Mouse (Mus musculus) frontal cortex, adult (tissue): Measurements from ENCODE around the gene Slc39a11.

ENCODE experiments used
- ATAC-seq: cut with Nextera tagmentation; 2 replicates; pipeline ENCODE4 v1.9.2; 2017; ENCODE audit warnings: mild to moderate bottlenecking, moderate library complexity, mixed read lengths; ENCODE audit not compliant: low TSS enrichment

Gene Slc39a11

DNA sequence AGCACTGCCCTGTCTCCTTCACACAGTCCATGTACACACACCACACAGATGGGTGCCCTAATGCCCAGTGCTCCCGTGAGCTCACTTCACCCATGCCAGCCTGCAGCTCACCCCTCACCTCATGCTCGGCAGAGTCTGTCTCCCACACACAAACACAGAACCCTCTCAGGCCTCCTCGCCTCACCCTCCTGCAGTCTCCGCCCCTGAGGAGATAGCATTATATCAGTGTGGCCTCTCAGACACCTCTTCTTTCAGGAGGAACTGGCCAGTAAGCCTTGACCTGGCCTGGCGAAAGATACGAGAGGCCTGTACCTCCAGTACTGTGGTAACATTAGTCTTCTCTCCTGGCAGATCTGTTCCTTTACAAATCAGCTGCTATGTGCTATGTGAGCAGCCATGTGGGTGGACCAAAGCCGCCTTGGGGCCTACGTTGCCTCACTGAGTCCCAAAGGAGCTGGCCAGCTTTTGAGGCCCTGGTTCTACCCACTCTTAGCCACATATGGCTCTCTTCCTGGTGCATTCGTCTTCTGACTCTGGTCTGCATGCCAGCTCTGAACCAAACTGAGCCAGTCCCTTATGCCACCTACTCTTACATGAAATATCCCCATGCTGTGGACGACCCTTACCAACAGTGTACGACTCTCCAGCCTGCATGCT is 138.8 kb downstream of the Slc39a11 start:
- peak; percentile 83 for ATAC-seq

- ATAC-seq: no peak
Measured at GRCm38 (mm10) chr11:113510249-113510648, 139.6 kb downstream of the Slc39a11 start.

DNA sequence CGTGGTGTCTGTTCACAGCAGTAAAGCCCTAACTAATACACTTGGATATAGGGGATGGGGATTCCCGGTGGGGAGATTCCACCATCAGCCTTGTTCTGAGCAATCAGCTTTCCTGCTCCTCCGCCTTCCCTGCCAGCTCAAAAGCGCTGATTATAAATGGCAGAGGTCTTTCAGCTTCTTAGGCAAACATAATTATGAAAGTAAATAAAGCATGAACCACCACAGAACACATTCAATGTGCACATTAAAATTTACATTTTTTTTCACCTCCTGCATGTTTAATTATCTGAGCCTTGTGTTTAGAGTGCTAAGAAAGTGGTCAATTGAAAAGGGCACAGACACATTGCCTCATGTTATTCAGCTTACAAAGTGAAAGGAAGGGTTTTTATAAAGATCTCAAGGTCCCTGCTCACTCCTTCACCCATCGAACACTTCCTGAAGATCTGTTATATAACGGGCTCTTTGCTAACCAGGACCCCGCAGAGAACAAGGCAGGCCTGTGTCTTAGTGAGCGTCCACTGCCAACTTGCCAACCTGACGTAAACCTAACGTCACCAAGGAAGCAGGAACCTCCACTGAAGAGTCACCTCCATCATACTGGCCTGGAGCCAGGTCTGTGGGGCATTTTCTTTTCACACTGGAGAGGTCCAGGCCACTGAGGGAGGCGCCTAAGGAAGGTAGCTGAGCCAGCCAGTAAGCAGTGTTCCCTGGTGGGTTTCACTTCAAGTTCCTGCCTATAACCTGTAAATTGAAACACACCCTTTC is 142.0 kb downstream of the Slc39a11 start:
- ATAC-seq: no peak

DNA sequence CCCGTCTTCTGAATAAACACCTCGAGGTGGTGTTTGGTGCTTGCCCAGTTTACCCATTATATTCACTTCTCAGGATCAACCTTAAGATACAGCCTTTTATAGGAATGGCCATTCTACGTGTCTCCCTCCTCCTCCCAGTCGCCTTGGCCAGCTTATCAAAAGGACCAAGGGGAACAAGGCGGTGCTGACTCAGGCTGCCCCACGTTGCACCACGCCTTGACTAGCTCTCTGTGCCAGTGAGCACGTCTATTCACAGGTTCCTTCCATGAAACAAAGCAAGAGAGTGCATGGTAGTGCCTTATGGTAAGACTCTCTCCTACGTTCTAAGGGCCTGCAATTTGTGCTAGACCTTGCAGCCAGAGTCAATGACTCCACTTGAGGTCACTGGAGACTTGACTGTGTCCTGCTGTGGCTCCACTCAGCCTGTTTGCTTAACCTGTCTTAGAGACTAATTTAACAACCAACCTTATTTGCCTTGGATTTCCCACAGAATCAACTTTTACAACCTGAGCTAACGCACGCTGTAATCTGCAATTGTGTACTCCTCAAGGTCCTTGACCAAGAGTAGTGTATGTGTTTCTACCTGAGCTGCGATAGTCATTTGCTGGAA is 144.2 kb downstream of the Slc39a11 start:
- ATAC-seq: no peak

DNA sequence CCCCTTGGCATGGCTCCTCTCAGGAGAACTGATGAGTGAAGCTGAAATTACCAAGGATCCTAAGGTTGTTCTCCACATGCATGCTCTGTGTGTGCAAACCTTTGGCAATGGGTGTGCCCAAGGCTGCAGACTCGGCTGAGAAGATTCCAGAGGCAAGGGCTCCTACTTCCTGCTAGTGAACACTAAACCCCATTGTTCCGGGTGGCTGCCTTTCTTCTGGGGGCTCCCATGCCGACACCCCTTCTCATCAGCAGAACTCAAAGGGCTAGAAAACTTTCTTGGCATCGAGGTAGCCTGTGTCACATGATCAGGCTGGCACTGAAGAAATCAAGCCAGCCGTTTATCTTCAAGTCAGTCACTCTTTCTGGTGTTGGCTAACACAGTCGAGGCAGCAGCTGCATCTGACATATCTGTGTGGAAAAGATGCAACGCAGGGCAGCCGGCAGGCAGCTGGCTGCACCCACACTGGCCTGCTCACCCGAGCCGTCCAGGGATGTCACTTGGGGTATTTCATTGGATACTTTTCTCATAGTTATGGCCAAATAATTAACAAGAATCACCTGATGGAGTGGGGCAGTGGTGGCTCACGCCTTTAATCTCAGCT is 145.3 kb downstream of the Slc39a11 start:
- no peak for ATAC-seq

DNA sequence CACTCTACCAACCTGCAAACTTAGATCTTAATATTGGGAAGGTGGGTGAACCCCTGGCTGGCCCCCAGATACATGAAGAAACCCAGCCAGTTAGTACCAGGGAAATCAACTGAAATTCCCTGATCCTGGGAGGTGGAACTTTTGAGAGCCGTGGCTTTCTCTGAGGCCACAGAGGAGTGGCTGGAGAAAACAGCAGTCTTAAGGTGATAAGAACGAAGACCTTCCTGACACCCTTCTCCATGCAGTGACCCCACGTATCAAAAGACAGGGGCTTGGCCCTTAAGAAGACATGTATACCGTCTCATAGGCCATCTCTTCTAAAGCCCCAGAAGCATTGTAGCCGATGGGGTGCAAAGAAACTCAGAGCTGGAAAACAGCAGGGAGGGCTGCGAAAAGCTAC is 146.9 kb downstream of the Slc39a11 start:
- no peak for ATAC-seq

GRCm38 (mm10) chr11:113500631-113501305 is 149.1 kb downstream of the Slc39a11 start:
- ATAC-seq: no peak

- no peak for ATAC-seq
Measured at GRCm38 (mm10) chr11:113498889-113499288, 151.0 kb downstream of the Slc39a11 start.

- ATAC-seq: no peak
Measured at GRCm38 (mm10) chr11:113494021-113494546, 155.8 kb downstream of the Slc39a11 start.

DNA sequence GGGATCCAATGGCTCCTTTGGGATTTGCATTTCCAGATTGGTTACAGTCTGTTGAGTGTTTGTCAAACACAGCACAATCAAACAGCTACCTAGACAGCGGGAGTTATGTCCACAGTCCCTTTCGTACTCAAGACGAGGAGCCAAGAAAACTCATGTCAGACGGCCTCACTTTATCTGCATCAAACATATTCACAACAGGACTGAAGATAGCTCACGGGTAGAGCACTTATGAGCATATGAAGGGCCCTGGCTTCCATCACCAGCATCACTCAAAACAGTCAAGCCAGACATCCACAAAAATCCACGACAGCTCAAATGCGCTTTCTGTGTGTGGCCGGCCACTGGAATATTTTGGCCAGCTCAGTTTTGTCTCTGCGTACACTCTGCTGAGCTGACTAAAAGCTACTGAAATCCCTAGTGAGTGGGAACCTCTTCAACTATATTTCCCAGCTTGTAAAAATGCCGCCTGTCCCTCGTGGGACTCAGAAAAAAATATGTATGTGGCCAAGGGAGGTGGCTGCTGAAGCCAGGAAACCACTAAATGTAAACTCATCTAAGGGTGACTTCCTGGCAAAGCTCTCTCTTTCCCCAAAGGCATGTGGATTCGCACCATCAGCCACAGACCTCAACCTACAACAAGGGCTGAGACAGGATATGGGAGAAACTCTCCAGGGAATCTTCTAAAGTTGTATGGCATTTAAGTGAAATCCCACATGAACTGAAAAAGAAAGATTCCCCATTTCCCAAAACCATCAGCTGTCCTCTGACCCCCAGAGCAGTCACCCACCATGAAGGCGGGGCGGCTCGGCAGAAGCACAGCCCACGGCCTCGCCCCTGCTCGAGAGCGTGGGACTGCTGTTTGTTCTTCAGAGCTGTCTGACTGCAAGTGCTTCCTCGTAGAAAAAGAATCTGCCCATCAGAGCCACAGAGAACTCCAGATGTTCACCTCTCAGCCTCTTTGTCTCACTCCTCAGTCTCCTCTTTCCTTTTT is 159.1 kb downstream of the Slc39a11 start:
- ATAC-seq: no peak

DNA sequence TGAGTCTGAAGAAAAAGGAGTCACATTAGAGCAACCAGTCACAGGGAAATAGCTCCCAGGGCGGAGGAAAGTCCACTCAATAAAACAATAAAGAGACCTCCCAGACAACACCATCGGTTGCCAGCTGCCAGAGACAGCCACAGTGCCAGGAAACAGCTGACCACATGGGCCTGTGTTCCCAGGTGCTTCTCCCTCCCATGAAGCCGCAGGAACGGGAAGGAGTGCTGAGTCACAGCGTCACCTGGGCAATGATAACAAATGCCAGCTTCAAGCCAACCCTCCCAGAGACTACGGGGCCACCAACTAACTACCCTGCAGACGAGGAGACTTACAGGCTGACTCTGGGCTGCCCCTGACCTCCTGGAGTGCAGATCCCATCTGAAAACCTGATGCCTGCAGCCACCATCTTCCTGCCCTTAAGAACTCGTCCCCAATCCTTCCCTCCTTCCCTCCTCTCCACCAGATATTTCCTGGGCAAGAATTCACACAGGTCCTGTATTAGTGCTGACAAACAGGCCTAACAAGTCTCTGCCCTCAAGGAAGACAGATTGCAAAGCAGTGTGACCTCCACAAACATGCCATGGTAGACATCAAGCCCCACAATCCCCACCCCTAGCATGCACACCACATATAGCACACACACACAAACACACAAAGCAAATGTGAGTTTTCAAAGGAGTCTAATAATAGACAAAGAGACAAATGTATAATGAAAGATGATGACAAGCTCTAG is 162.1 kb downstream of the Slc39a11 start:
- ATAC-seq: no peak

DNA sequence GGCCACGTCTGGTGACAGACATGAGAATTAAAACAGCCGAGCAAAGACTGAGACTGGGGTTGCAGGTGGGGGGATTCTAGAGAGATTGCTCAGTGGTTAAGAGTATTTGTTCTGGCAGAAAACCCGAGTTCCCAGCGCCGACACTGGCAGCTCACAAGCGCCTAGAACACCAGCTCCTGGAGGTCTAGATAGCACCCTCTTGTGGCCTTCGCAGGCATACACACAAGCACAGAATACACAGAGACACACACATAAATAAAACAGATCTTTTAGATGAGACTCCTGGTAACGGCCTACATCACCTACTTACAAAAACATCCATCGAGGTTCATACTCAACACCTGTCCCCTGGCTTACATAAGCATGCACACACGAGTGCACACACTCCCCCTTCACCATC is 165.8 kb downstream of the Slc39a11 start:
- ATAC-seq: no peak

- ATAC-seq: no peak
Measured at GRCm38 (mm10) chr11:113477550-113477949, 172.3 kb downstream of the Slc39a11 start.

- ATAC-seq: no peak
Measured at GRCm38 (mm10) chr11:113476720-113477119, 173.2 kb downstream of the Slc39a11 start.

- no peak for ATAC-seq
Measured at GRCm38 (mm10) chr11:113475491-113475890, 174.4 kb downstream of the Slc39a11 start.

GRCm38 (mm10) chr11:113473998-113474534 is 175.8 kb downstream of the Slc39a11 start:
- no peak for ATAC-seq

DNA sequence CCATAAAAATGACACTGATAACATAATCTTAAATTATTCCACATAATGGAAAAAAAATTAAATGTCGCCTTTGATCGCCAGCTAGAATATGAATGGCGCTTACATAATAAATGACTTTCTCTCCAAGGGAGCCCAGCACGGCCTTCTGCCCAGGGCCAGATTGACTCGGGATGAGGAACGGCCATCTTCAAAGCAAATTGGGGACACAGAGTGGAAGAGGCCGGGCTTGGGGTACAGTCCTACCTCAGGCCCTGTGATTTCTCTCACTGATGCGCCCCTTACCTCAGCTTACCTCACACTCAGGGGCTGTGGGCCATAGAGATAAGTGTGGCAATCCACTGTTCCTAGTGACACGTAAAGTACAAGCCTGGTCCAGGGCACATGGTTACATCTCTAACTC is 177.9 kb downstream of the Slc39a11 start:
- ATAC-seq: no peak

DNA sequence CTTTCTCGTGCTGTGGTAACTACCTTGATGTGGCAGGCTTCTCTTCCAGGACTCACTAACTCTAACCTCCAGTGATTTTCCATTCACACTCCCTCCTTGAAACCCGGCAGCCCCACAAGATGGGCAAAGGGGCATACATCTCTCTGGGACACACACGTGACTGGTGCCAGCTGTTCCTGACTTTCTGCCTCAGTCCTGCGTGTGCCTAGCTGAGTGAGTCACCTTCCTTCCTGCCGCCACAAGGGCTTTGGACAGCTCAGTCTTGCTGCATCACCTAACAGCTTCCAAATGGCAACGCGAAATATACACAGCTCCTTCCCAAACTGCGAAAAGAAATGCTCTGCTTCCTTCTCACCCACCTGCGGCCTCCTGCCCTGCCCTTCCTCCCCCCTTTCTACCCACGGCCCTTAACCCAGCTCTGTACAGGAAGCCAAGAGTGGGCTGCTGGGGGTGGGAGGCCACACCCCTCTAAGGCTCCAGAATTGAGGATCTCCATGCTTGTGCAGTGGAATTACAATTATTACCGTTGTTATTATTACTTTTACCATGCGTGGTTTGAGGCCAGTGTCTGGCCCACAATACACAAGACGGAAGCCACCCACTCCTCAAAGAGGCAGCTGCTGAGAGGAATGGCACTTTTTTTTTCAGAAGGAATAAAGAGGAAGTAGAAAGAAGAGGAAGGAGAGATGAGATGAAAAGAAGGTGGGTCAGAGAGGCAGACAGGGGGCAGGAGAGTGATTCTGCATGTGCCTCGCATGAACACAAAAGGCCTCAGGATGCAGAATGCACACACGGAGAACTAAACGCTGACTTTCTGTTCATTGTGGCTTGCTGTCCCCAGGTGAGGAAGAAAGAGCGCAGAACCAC is 179.7 kb downstream of the Slc39a11 start:
- peak; percentile 74 for ATAC-seq

GRCm38 (mm10) chr11:113468016-113468415 is 181.9 kb downstream of the Slc39a11 start:
- no peak for ATAC-seq
